13 mouse cellular contexts compared by ENCODE assay signal in the genomic region with DNA sequence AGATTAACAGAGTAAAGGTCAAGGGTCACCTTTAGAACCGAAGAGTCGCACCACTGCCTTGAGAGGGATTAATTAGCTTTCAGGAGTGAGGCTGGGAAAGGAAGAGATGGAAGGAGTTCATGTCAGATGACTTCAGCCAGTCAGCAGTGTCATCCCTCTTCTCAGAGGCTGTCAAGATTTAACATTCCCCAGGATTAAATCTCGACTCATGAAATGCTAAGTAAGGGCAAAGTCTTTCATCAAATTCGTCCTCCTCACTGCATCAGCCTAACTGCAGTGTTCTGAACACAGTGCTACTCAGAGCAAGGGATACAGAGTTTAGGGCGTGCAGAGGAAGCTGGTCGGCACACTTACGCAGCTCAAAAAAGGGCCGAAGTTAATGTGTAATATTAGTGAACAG.
DNase-seq lines count a peak whose midpoint lies in the region; ATAC-seq and TF ChIP-seq lines count a peak whose summit lies in the region.
"Had no signal": no experiment of that assay in that cellular context is flagged by ENCODE, and none has a peak within 500 bp of the region (broad histone marks: within the 10 kb centered on the region; RNA-seq: fewer than 3 reads in every experiment).

No protein-coding gene starts in this region.

- H3K9ac ChIP-seq in hindbrain, embryonic 15.5 days = no peak overlapping the region
- H3K9ac ChIP-seq in hindbrain, embryonic 12.5 days = no peak overlapping the region
- no peak overlapping the region for H3K9ac ChIP-seq in forebrain, embryonic 16.5 days (replicated peaks; ENCODE audit: low read depth, low read length)
- H3K9ac ChIP-seq: embryonic facial prominence, embryonic 15.5 days; forebrain, embryonic 13.5 days had no signal

- no peak overlapping the region for H3K4me2 ChIP-seq in hindbrain, embryonic 15.5 days
- no peak overlapping the region for H3K4me2 ChIP-seq in hindbrain, embryonic 12.5 days (replicated peaks)
- H3K4me2 ChIP-seq in forebrain, embryonic 16.5 days (ENCODE audit: low read length) = no peak overlapping the region
- H3K4me2 ChIP-seq: embryonic facial prominence, embryonic 15.5 days; forebrain, embryonic 13.5 days had no signal

- TF ChIP-seq CTCF in kidney, adult 2 months (conservative IDR thresholded peaks at IDR 0.05; ENCODE audit: insufficient read depth, insufficient read length, low read depth, low read length) = no peak

- H3K27ac ChIP-seq in hindbrain, embryonic 15.5 days (replicated peaks) = no peak overlapping the region
- H3K27ac ChIP-seq in hindbrain, embryonic 12.5 days = no peak overlapping the region
- 0 out of 2 replicates have a peak overlapping the region, but pooled peaks have one; percentile 6 for H3K27ac ChIP-seq in kidney, adult 2 months (ENCODE audit: insufficient read depth, low read depth, low read length)
- H3K27ac ChIP-seq in forebrain, embryonic 16.5 days (ENCODE audit: low read length) = no peak overlapping the region
- H3K27ac ChIP-seq: embryonic facial prominence, embryonic 15.5 days; forebrain, embryonic 13.5 days had no signal

- no peaks in the 10 kb centered on the region for H3K4me1 ChIP-seq in hindbrain, embryonic 15.5 days (replicated peaks)
- no peaks in the 10 kb centered on the region for H3K4me1 ChIP-seq in hindbrain, embryonic 12.5 days
- peaks cover 4% of the 10 kb centered on the region; the same call in 1 of the 2 replicates for H3K4me1 ChIP-seq in kidney, adult 2 months (ENCODE audit: control insufficient read depth, insufficient read depth, low read length)
- no peaks in the 10 kb centered on the region for H3K4me1 ChIP-seq in forebrain, embryonic 16.5 days (replicated peaks; ENCODE audit: control insufficient read depth, insufficient read depth, low read length)
- H3K4me1 ChIP-seq: embryonic facial prominence, embryonic 15.5 days; forebrain, embryonic 13.5 days had no signal

- no peak overlapping the region for H3K4me3 ChIP-seq in hindbrain, embryonic 15.5 days
- H3K4me3 ChIP-seq in hindbrain, embryonic 12.5 days = no peak overlapping the region
- H3K4me3 ChIP-seq in kidney, adult 2 months (ENCODE audit: insufficient read depth, low read depth, low read length) = no peak overlapping the region
- H3K4me3 ChIP-seq in forebrain, embryonic 16.5 days (replicated peaks; ENCODE audit: low read length) = no peak overlapping the region
- H3K4me3 ChIP-seq: embryonic facial prominence, embryonic 15.5 days; forebrain, embryonic 13.5 days had no signal

- no peak for TF ChIP-seq POLR2A in kidney, adult 2 months (IDR thresholded peaks at IDR 0.05; ENCODE audit: low read depth, low read length)

- H3K27me3 ChIP-seq in hindbrain, embryonic 15.5 days = no peaks in the 10 kb centered on the region
- H3K27me3 ChIP-seq in hindbrain, embryonic 12.5 days = no peaks in the 10 kb centered on the region
- H3K27me3 ChIP-seq in kidney, adult 2 months (replicated peaks; ENCODE audit: control insufficient read depth, insufficient read depth, low read length) = no peaks in the 10 kb centered on the region
- no peaks in the 10 kb centered on the region for H3K27me3 ChIP-seq in forebrain, embryonic 16.5 days (replicated peaks; ENCODE audit: control insufficient read depth, insufficient read depth, low read length)
- H3K27me3 ChIP-seq: embryonic facial prominence, embryonic 15.5 days; forebrain, embryonic 13.5 days had no signal

- DNase-seq in embryo, embryonic 10.5 days (ENCODE audit: low spot score) = peak; percentile 53
- peak; percentile 56 for DNase-seq in kidney, adult 2 months
- peak; percentile 41 for DNase-seq in mesoderm, embryonic 11.5 days (ENCODE audit: low read depth, low spot score)
- no peak for DNase-seq in urinary bladder, postnatal 10 days (ENCODE audit: low spot score)
- DNase-seq: adrenal gland, adult 8-10 months; cerebellum, adult 18-20 months; liver; thymus, postnatal 36 days had no signal

- H3K36me3 ChIP-seq in hindbrain, embryonic 15.5 days = no peaks in the 10 kb centered on the region
- no peaks in the 10 kb centered on the region for H3K36me3 ChIP-seq in hindbrain, embryonic 12.5 days
- no peaks in the 10 kb centered on the region for H3K36me3 ChIP-seq in kidney, adult 2 months (ENCODE audit: control insufficient read depth, insufficient read depth, low read length)
- H3K36me3 ChIP-seq in forebrain, embryonic 16.5 days (ENCODE audit: control insufficient read depth, insufficient read depth) = no peaks in the 10 kb centered on the region
- H3K36me3 ChIP-seq: embryonic facial prominence, embryonic 15.5 days had no signal

- H3K9me3 ChIP-seq in hindbrain, embryonic 15.5 days = no peaks in the 10 kb centered on the region
- no peaks in the 10 kb centered on the region for H3K9me3 ChIP-seq in hindbrain, embryonic 12.5 days (replicated peaks)
- H3K9me3 ChIP-seq in forebrain, embryonic 16.5 days (ENCODE audit: control insufficient read depth, low read length) = no peaks in the 10 kb centered on the region
- H3K9me3 ChIP-seq: embryonic facial prominence, embryonic 15.5 days; forebrain, embryonic 13.5 days had no signal

- WGBS in hindbrain, embryonic 15.5 days = 51% methylated on average over 8 of the region's 8 CpGs
- 47% methylated on average over 8 of the region's 8 CpGs for WGBS in hindbrain, embryonic 12.5 days
- WGBS in kidney, adult 2 months = 36% methylated on average over 8 of the region's 8 CpGs
- 36% methylated on average over 8 of the region's 8 CpGs for WGBS in forebrain, embryonic 16.5 days

- peak; percentile 42; the same call in 1 of the 2 replicates for ATAC-seq in hindbrain, embryonic 15.5 days (ENCODE audit: low FRiP score, low read depth)
- no peak for ATAC-seq in hindbrain, embryonic 12.5 days (ENCODE audit: low FRiP score)
- ATAC-seq in forebrain, embryonic 16.5 days = no peak
- ATAC-seq: forebrain, embryonic 13.5 days had no signal
